Mouse (Mus musculus) embryonic facial prominence, embryonic 11.5 days (tissue): ENCODE data around the gene Dpp10. TPM values are rescaled to one million over a fixed set of nuclear protein-coding genes. Genes with fewer than 3 reads are reported as not detected.

Experiments
- ATAC-seq: fragments of 200-750 bp; cut with Nextera tagmentation; replicated peaks from 2 replicates; pipeline ENCODE4 v1.8.0; 2017; ENCODE audit warnings: low read depth; ENCODE audit not compliant: insufficient number of reproducible peaks, low FRiP score, low TSS enrichment
- DNase-seq: peaks from one replicate; pipeline ENCODE4 v3.0.0-alpha.2; 2015; ENCODE audit warnings: low spot score
- H3K27ac ChIP-seq: fragments of 300-500 bp; sonication (generic); replicated peaks from 2 replicates; pipeline ENCODE4 v1.5.1; 2014; ENCODE audit warnings: mild to moderate bottlenecking, low read depth, low read length, control low read depth
- H3K27me3 ChIP-seq: fragments of 300-500 bp; sonication (generic); 2 replicates; pipeline ENCODE4 v1.6.1; 2014; ENCODE audit warnings: mild to moderate bottlenecking, low read length, moderate library complexity, mixed read lengths; ENCODE audit not compliant: control insufficient read depth, insufficient read depth
- H3K36me3 ChIP-seq: fragments of 300-500 bp; sonication (generic); replicated peaks from 2 replicates; pipeline ENCODE4 v1.6.1; 2014; ENCODE audit warnings: low read depth, mild to moderate bottlenecking, low read length, moderate library complexity, mixed read lengths; ENCODE audit not compliant: control insufficient read depth, insufficient read depth
- H3K4me1 ChIP-seq: fragments of 300-500 bp; sonication (generic); 2 replicates; pipeline ENCODE4 v1.6.1; 2014; ENCODE audit warnings: low read length, mixed read lengths; ENCODE audit not compliant: control insufficient read depth, insufficient read depth
- H3K4me2 ChIP-seq: fragments of 300-500 bp; sonication (generic); 2 replicates; pipeline ENCODE4 v1.6.1; 2014; ENCODE audit warnings: low read depth, mild to moderate bottlenecking, control low read depth, low read length, moderate library complexity
- H3K4me3 ChIP-seq: fragments of 300-500 bp; sonication (generic); 2 replicates; pipeline ENCODE4 v1.5.1; 2014; ENCODE audit warnings: low read depth, low read length, control low read depth
- H3K9ac ChIP-seq: fragments of 300-500 bp; sonication (generic); replicated peaks from 2 replicates; pipeline ENCODE4 v1.6.1; 2014; ENCODE audit warnings: mild to moderate bottlenecking, control low read depth, low read length
- H3K9me3 ChIP-seq: fragments of 300-500 bp; sonication (generic); replicated peaks from 2 replicates; pipeline ENCODE4 v1.6.1; 2016; ENCODE audit warnings: mild to moderate bottlenecking, low read length, inconsistent platforms, mixed read lengths; ENCODE audit not compliant: control insufficient read depth
- WGBS: fragments of 180-500 bp; shearing (Covaris S2); extraction: QIAGEN DNeasy Blood & Tissue Kit; methylation state at CpG from one replicate; pipeline ENCODE4 v1.1.7; 2014; 5-methylcytosine and 5-hydroxymethylcytosine counted together
- polyA plus RNA-seq: library from polyadenylated mRNA; unstranded; fragments of >200 nt; fragmentation: Nextera tagmentation; extraction: Ambion mirVana; gene quantifications from 2 replicates; pipeline ENCODE4 v1.2.1, GENCODE M21; 2014

Gene Dpp10
- polyA plus RNA-seq, 1 experiment from 2014 or later = 0.20 TPM

GRCm38 (mm10) chr1:123351300-123351699 lies 694.1 kb downstream of the Dpp10 start:
- no peaks in the 10 kb centered on the region for H3K27me3 ChIP-seq
- H3K4me3 ChIP-seq = no peak overlapping the region
- WGBS = 61% methylated on average over 2 of the region's 2 CpGs
- H3K9ac ChIP-seq = no peak overlapping the region
- no peak for DNase-seq
- no peaks in the 10 kb centered on the region for H3K9me3 ChIP-seq
- no peak for ATAC-seq
- H3K4me1 ChIP-seq = no peaks in the 10 kb centered on the region
- no peak overlapping the region for H3K27ac ChIP-seq
- H3K4me2 ChIP-seq = no peak overlapping the region
- no peaks in the 10 kb centered on the region for H3K36me3 ChIP-seq

DNA sequence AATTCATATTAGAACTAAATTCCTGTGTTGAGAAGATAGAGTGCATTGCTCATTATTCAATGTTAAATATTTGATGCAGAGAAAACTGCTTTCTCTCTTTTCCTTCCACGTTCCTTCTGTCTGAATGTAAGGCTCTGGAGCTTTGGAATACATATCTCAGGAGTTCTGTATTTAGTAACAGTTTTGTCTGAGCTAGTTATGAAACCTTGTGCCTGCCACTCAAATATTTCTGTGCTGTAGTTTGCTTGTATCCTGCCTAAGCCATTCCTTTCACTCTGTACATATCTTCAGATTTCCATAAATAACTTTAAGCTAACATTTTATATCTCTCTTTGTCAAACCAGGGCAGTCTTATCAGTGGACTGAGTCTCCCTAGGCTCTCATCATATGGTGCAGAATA lies 707.5 kb downstream of the Dpp10 start:
- no peak for DNase-seq

GRCm38 (mm10) chr1:123316886-123317285 lies 728.5 kb downstream of the Dpp10 start:
- no peaks in the 10 kb centered on the region for H3K4me1 ChIP-seq
- no peaks in the 10 kb centered on the region for H3K27me3 ChIP-seq
- H3K36me3 ChIP-seq = no peaks in the 10 kb centered on the region
- no peak overlapping the region for H3K9ac ChIP-seq
- H3K9me3 ChIP-seq = no peaks in the 10 kb centered on the region
- no peak overlapping the region for H3K4me2 ChIP-seq
- no peak overlapping the region for H3K27ac ChIP-seq
- no peak overlapping the region for H3K4me3 ChIP-seq
- 91% methylated on average over 2 of the region's 2 CpGs for WGBS
- DNase-seq = no peak
- ATAC-seq = no peak

More for the DNA sequence above, 707.5 kb downstream of the Dpp10 start:
- no peak overlapping the region for H3K9ac ChIP-seq
- H3K36me3 ChIP-seq = no peaks in the 10 kb centered on the region
- no peak overlapping the region for H3K27ac ChIP-seq
- ATAC-seq = no peak
- H3K4me3 ChIP-seq = no peak overlapping the region
- no peaks in the 10 kb centered on the region for H3K9me3 ChIP-seq
- 83% methylated on average over 1 of the region's 1 CpGs for WGBS
- H3K4me1 ChIP-seq = no peaks in the 10 kb centered on the region
- H3K27me3 ChIP-seq = no peaks in the 10 kb centered on the region
- H3K4me2 ChIP-seq = no peak overlapping the region
